Mouse (Mus musculus) intestine, postnatal 0 days (tissue): Measurements from ENCODE around the gene Hoxc9. TPM values are rescaled to one million over a fixed set of nuclear protein-coding genes. Genes with fewer than 3 reads are reported as not detected.
A peak's percentile ranks its signal among the peaks of the same experiment; 100 is the strongest.

ENCODE experiments used
- ATAC-seq: fragments of 200-750 bp; cut with Nextera tagmentation; 2 replicates; pipeline ENCODE4 v1.8.0; 2017; ENCODE audit warnings: mild to moderate bottlenecking, moderate TSS enrichment, moderate library complexity
- H3K27ac ChIP-seq: fragments of 300-500 bp; sonication (generic); 2 replicates; pipeline ENCODE4 v1.5.1; 2014; ENCODE audit warnings: mild to moderate bottlenecking, low read depth, low read length, moderate library complexity
- H3K27me3 ChIP-seq: fragments of 300-500 bp; sonication (generic); replicated peaks from 2 replicates; pipeline ENCODE4 v1.6.1; 2014; ENCODE audit warnings: low read length, mixed read lengths; ENCODE audit not compliant: control insufficient read depth, insufficient read depth
- H3K36me3 ChIP-seq: fragments of 300-500 bp; sonication (generic); 2 replicates; pipeline ENCODE4 v1.6.1; 2014; ENCODE audit warnings: mild to moderate bottlenecking, moderate library complexity; ENCODE audit not compliant: control insufficient read depth, insufficient read depth
- H3K4me1 ChIP-seq: fragments of 300-500 bp; sonication (generic); replicated peaks from 2 replicates; pipeline ENCODE4 v1.6.1; 2014; ENCODE audit warnings: antibody characterized with exemption, low read length, mixed read lengths; ENCODE audit not compliant: control insufficient read depth, insufficient read depth
- H3K4me2 ChIP-seq: fragments of 300-500 bp; sonication (generic); replicated peaks from 2 replicates; pipeline ENCODE4 v1.6.1; 2014; ENCODE audit warnings: low read depth, mild to moderate bottlenecking, moderate library complexity
- H3K4me3 ChIP-seq: fragments of 300-500 bp; sonication (generic); 2 replicates; pipeline ENCODE4 v1.5.1; 2014; ENCODE audit warnings: low read depth, low read length
- H3K9ac ChIP-seq: fragments of 300-500 bp; sonication (generic); 2 replicates; pipeline ENCODE4 v1.6.1; 2014; ENCODE audit warnings: mild to moderate bottlenecking, low read depth, low read length
- H3K9me3 ChIP-seq: fragments of 300-500 bp; sonication (generic); 2 replicates; pipeline ENCODE4 v1.6.1; 2016; ENCODE audit warnings: mixed run types; ENCODE audit not compliant: control insufficient read depth
- CTCF ChIP-seq: sonication (generic); IDR thresholded peaks from 2 replicates; pipeline ENCODE4 v1.5.1; 2016; ENCODE audit warnings: low read depth, mild to moderate bottlenecking, control low read depth, antibody characterized with exemption, moderate library complexity
- WGBS: fragments of 180-500 bp; shearing (Covaris S2); extraction: QIAGEN DNeasy Blood & Tissue Kit; methylation state at CpG from one replicate; pipeline ENCODE4 v1.1.7; 2014; 5-methylcytosine and 5-hydroxymethylcytosine counted together
- polyA plus RNA-seq: library from polyadenylated mRNA; unstranded; fragments of >200 nt; fragmentation: Nextera tagmentation; extraction: Ambion mirVana; gene quantifications from 2 replicates; pipeline ENCODE4 v1.2.1, GENCODE M21; 2015

Gene Hoxc9
- polyA plus RNA-seq, 1 experiment from 2014 or later = 0.43 TPM

- peaks cover 100% of the 10 kb centered on the region for H3K27me3 ChIP-seq
- 6% methylated on average over 24 of the region's 24 CpGs for WGBS
- H3K4me1 ChIP-seq = no peaks in the 10 kb centered on the region
- H3K9ac ChIP-seq = peak overlapping the region; percentile 40; the same call in 1 of the 2 replicates
- 0 out of 2 replicates have a peak, but pooled peaks cover 2% of the 10 kb centered on the region for H3K9me3 ChIP-seq
- peak overlapping the region; percentile 66 for H3K4me2 ChIP-seq
- no peak for TF ChIP-seq CTCF
- H3K36me3 ChIP-seq = no peaks in the 10 kb centered on the region
- no peak for ATAC-seq
- H3K27ac ChIP-seq = peak overlapping the region; percentile 62
- H3K4me3 ChIP-seq = peak overlapping the region; percentile 39
Measured at GRCm38 (mm10) chr15:103000501-103000901, 24.3 kb downstream of the Hoxc9 start.

- Histone ChIP-seq H3K27me3 (peaks cover 100% of the 10 kb centered on the region), H3K4me1 (no peaks in the 10 kb centered on the region), H3K4me2 (peak overlapping the region; percentile 66), H3K9ac (no peak overlapping the region), H3K4me3 (0 out of 2 replicates have a peak overlapping the region, but pooled peaks have one; percentile 39), H3K27ac (no peak overlapping the region), H3K36me3 (no peaks in the 10 kb centered on the region), H3K9me3 (0 out of 2 replicates have a peak, but pooled peaks cover 2% of the 10 kb centered on the region)
- ATAC-seq = no peak
- TF ChIP-seq CTCF = no peak
- WGBS = 50% methylated on average over 2 of the region's 2 CpGs
Measured at GRCm38 (mm10) chr15:103001370-103001769, 25.1 kb downstream of the Hoxc9 start.

GRCm38 (mm10) chr15:103002156-103002555 is 25.9 kb downstream of the Hoxc9 start:
- WGBS = 24% methylated on average over 4 of the region's 4 CpGs
- 0 out of 2 replicates have a peak, but pooled peaks have one; percentile 16 for TF ChIP-seq CTCF
- Histone ChIP-seq H3K9me3 (0 out of 2 replicates have a peak, but pooled peaks cover 2% of the 10 kb centered on the region), H3K9ac (no peak overlapping the region), H3K4me1 (no peaks in the 10 kb centered on the region), H3K27me3 (peaks cover 100% of the 10 kb centered on the region), H3K4me3 (no peak overlapping the region), H3K36me3 (no peaks in the 10 kb centered on the region), H3K27ac (no peak overlapping the region), H3K4me2 (peak overlapping the region; percentile 66; the same call in 1 of the 2 replicates)
- ATAC-seq = no peak

- Histone ChIP-seq H3K27ac (no peak overlapping the region; the same call in 1 of the 2 replicates), H3K4me1 (0 out of 2 replicates have a peak, but pooled peaks cover 2% of the 10 kb centered on the region), H3K27me3 (peaks cover 100% of the 10 kb centered on the region), H3K4me2 (peak overlapping the region; percentile 30), H3K36me3 (no peaks in the 10 kb centered on the region), H3K9ac (no peak overlapping the region), H3K9me3 (no peaks in the 10 kb centered on the region), H3K4me3 (no peak overlapping the region)
- 9% methylated on average over 13 of the region's 13 CpGs for WGBS
- no peak for ATAC-seq
- TF ChIP-seq CTCF = no peak
Measured at GRCm38 (mm10) chr15:103002821-103003448, 26.7 kb downstream of the Hoxc9 start.

GRCm38 (mm10) chr15:103005308-103005707 is 29.1 kb downstream of the Hoxc9 start:
- H3K36me3 ChIP-seq = no peaks in the 10 kb centered on the region
- H3K4me3 ChIP-seq = no peak overlapping the region
- no peaks in the 10 kb centered on the region for H3K9me3 ChIP-seq
- ATAC-seq = no peak
- no peak overlapping the region for H3K9ac ChIP-seq
- TF ChIP-seq CTCF = no peak
- H3K27ac ChIP-seq = no peak overlapping the region
- WGBS = 2% methylated on average over 17 of the region's 17 CpGs
- peaks cover 99% of the 10 kb centered on the region for H3K27me3 ChIP-seq
- 0 out of 2 replicates have a peak, but pooled peaks cover 2% of the 10 kb centered on the region for H3K4me1 ChIP-seq
- peak overlapping the region; percentile 44 for H3K4me2 ChIP-seq

- Histone ChIP-seq H3K27me3 (peaks cover 99% of the 10 kb centered on the region), H3K4me2 (peak overlapping the region; percentile 44)
Measured at GRCm38 (mm10) chr15:103005797-103006196, 29.6 kb downstream of the Hoxc9 start.

More at GRCm38 (mm10) chr15:103005797-103006196, 29.6 kb downstream of the Hoxc9 start:
- Histone ChIP-seq H3K9ac (no peak overlapping the region), H3K36me3 (no peaks in the 10 kb centered on the region), H3K9me3 (no peaks in the 10 kb centered on the region), H3K4me3 (no peak overlapping the region), H3K27ac (no peak overlapping the region), H3K4me1 (0 out of 2 replicates have a peak, but pooled peaks cover 2% of the 10 kb centered on the region)
- ATAC-seq = no peak
- 3% methylated on average over 5 of the region's 5 CpGs for WGBS
- no peak for TF ChIP-seq CTCF
